Mouse (Mus musculus): Measurements from ENCODE around the gene Nrxn1. TPM values are rescaled to one million over a fixed set of nuclear protein-coding genes. Genes with fewer than 3 reads are reported as not detected.

Nrxn1 gene
- polyA plus RNA-seq, 1 experiment from 2014 or later: 285 TPM

- Histone ChIP-seq H3K27ac (ENCODE audit: low read depth, low read length) (no peak overlapping the region), H3K36me3 (ENCODE audit: control insufficient read depth, insufficient read depth, low read length) (no peaks in the 10 kb centered on the region), H3K4me2 (ENCODE audit: low read depth, low read length) (no peak overlapping the region), H3K9me3 (ENCODE audit: control insufficient read depth, low read length) (no peaks in the 10 kb centered on the region), H3K4me3 (ENCODE audit: low read depth, low read length) (no peak overlapping the region), H3K9ac (replicated peaks; ENCODE audit: low read depth, low read length) (no peak overlapping the region), H3K27me3 (ENCODE audit: control insufficient read depth, insufficient read depth, low read length) (no peaks in the 10 kb centered on the region), H3K4me1 (ENCODE audit: control insufficient read depth, insufficient read depth, low read length) (no peaks in the 10 kb centered on the region)
- no peak for ATAC-seq (ENCODE audit: low read depth)
- 94% methylated on average over 2 of the region's 2 CpGs for WGBS
These were observed 672.1 kb downstream of the Nrxn1 start for GRCm38 (mm10) chr17:90420757-90421156.

- WGBS: 90% methylated on average over 1 of the region's 1 CpGs
- Histone ChIP-seq H3K36me3 (ENCODE audit: control insufficient read depth, insufficient read depth, low read length) (no peaks in the 10 kb centered on the region), H3K27ac (ENCODE audit: low read depth, low read length) (no peak overlapping the region), H3K9ac (replicated peaks; ENCODE audit: low read depth, low read length) (no peak overlapping the region), H3K4me3 (ENCODE audit: low read depth, low read length) (no peak overlapping the region), H3K9me3 (ENCODE audit: control insufficient read depth, low read length) (no peaks in the 10 kb centered on the region), H3K4me2 (ENCODE audit: low read depth, low read length) (no peak overlapping the region), H3K27me3 (ENCODE audit: control insufficient read depth, insufficient read depth, low read length) (no peaks in the 10 kb centered on the region), H3K4me1 (ENCODE audit: control insufficient read depth, insufficient read depth, low read length) (no peaks in the 10 kb centered on the region)
- no peak for ATAC-seq (ENCODE audit: low read depth)
These were observed 673.3 kb downstream of the Nrxn1 start for GRCm38 (mm10) chr17:90419615-90420014.

- Histone ChIP-seq H3K9ac (replicated peaks; ENCODE audit: low read depth, low read length) (no peak overlapping the region), H3K4me3 (ENCODE audit: low read depth, low read length) (no peak overlapping the region), H3K36me3 (ENCODE audit: control insufficient read depth, insufficient read depth, low read length) (no peaks in the 10 kb centered on the region), H3K9me3 (ENCODE audit: control insufficient read depth, low read length) (no peaks in the 10 kb centered on the region), H3K27me3 (ENCODE audit: control insufficient read depth, insufficient read depth, low read length) (no peaks in the 10 kb centered on the region), H3K4me2 (ENCODE audit: low read depth, low read length) (no peak overlapping the region), H3K4me1 (ENCODE audit: control insufficient read depth, insufficient read depth, low read length) (no peaks in the 10 kb centered on the region), H3K27ac (ENCODE audit: low read depth, low read length) (no peak overlapping the region)
- no peak for ATAC-seq (ENCODE audit: low read depth)
These were observed 696.5 kb downstream of the Nrxn1 start for GRCm38 (mm10) chr17:90396357-90396756.

- no peaks in the 10 kb centered on the region for H3K36me3 ChIP-seq (ENCODE audit: control insufficient read depth, insufficient read depth, low read length)
- no peaks in the 10 kb centered on the region for H3K4me1 ChIP-seq (ENCODE audit: control insufficient read depth, insufficient read depth, low read length)
- no peak overlapping the region for H3K9ac ChIP-seq (replicated peaks; ENCODE audit: low read depth, low read length)
- no peak for ATAC-seq (ENCODE audit: low read depth)
- H3K9me3 ChIP-seq (ENCODE audit: control insufficient read depth, low read length): no peaks in the 10 kb centered on the region
- H3K27ac ChIP-seq (ENCODE audit: low read depth, low read length): no peak overlapping the region
- H3K27me3 ChIP-seq (ENCODE audit: control insufficient read depth, insufficient read depth, low read length): no peaks in the 10 kb centered on the region
- WGBS: 89% methylated on average over 6 of the region's 6 CpGs
- H3K4me2 ChIP-seq (ENCODE audit: low read depth, low read length): no peak overlapping the region
- H3K4me3 ChIP-seq (ENCODE audit: low read depth, low read length): no peak overlapping the region
These were observed 698.3 kb downstream of the Nrxn1 start for GRCm38 (mm10) chr17:90394606-90395005.

GRCm38 (mm10) chr17:90392751-90393150 is 700.1 kb downstream of the Nrxn1 start:
- Histone ChIP-seq H3K9ac (replicated peaks; ENCODE audit: low read depth, low read length) (no peak overlapping the region), H3K4me1 (ENCODE audit: control insufficient read depth, insufficient read depth, low read length) (no peaks in the 10 kb centered on the region), H3K27ac (ENCODE audit: low read depth, low read length) (no peak overlapping the region), H3K4me2 (ENCODE audit: low read depth, low read length) (no peak overlapping the region), H3K36me3 (ENCODE audit: control insufficient read depth, insufficient read depth, low read length) (no peaks in the 10 kb centered on the region), H3K27me3 (ENCODE audit: control insufficient read depth, insufficient read depth, low read length) (no peaks in the 10 kb centered on the region), H3K4me3 (ENCODE audit: low read depth, low read length) (no peak overlapping the region), H3K9me3 (ENCODE audit: control insufficient read depth, low read length) (no peaks in the 10 kb centered on the region)
- ATAC-seq (ENCODE audit: low read depth): no peak
- WGBS: 92% methylated on average over 1 of the region's 1 CpGs

- Histone ChIP-seq H3K9me3 (ENCODE audit: control insufficient read depth, low read length) (no peaks in the 10 kb centered on the region), H3K4me2 (ENCODE audit: low read depth, low read length) (no peak overlapping the region), H3K9ac (replicated peaks; ENCODE audit: low read depth, low read length) (no peak overlapping the region), H3K4me1 (ENCODE audit: control insufficient read depth, insufficient read depth, low read length) (no peaks in the 10 kb centered on the region), H3K27me3 (ENCODE audit: control insufficient read depth, insufficient read depth, low read length) (no peaks in the 10 kb centered on the region), H3K36me3 (ENCODE audit: control insufficient read depth, insufficient read depth, low read length) (no peaks in the 10 kb centered on the region), H3K4me3 (ENCODE audit: low read depth, low read length) (no peak overlapping the region), H3K27ac (ENCODE audit: low read depth, low read length) (no peak overlapping the region)
- 35% methylated on average over 7 of the region's 7 CpGs for WGBS
- ATAC-seq (ENCODE audit: low read depth): peak; percentile 61; the same call in 1 of the 2 replicates
These were observed 702.3 kb downstream of the Nrxn1 start for GRCm38 (mm10) chr17:90390316-90391212.

GRCm38 (mm10) chr17:90384856-90385255 is 708.0 kb downstream of the Nrxn1 start:
- 85% methylated on average over 2 of the region's 2 CpGs for WGBS
- no peak overlapping the region for H3K9ac ChIP-seq (replicated peaks; ENCODE audit: low read depth, low read length)

GRCm38 (mm10) chr17:90382496-90383443 is 710.1 kb downstream of the Nrxn1 start:
- Histone ChIP-seq H3K27ac (ENCODE audit: low read depth, low read length) (no peak overlapping the region), H3K4me1 (ENCODE audit: control insufficient read depth, insufficient read depth, low read length) (0 out of 2 replicates have a peak, but pooled peaks cover 2% of the 10 kb centered on the region), H3K9me3 (ENCODE audit: control insufficient read depth, low read length) (no peaks in the 10 kb centered on the region), H3K4me3 (ENCODE audit: low read depth, low read length) (no peak overlapping the region), H3K36me3 (ENCODE audit: control insufficient read depth, insufficient read depth, low read length) (no peaks in the 10 kb centered on the region), H3K9ac (replicated peaks; ENCODE audit: low read depth, low read length) (no peak overlapping the region), H3K27me3 (ENCODE audit: control insufficient read depth, insufficient read depth, low read length) (no peaks in the 10 kb centered on the region), H3K4me2 (ENCODE audit: low read depth, low read length) (no peak overlapping the region)
- WGBS: 63% methylated on average over 5 of the region's 5 CpGs
- no peak for ATAC-seq (ENCODE audit: low read depth)

More at GRCm38 (mm10) chr17:90384856-90385255, 708.0 kb downstream of the Nrxn1 start:
- H3K36me3 ChIP-seq (ENCODE audit: control insufficient read depth, insufficient read depth, low read length): no peaks in the 10 kb centered on the region
- ATAC-seq (ENCODE audit: low read depth): no peak
- H3K27me3 ChIP-seq (ENCODE audit: control insufficient read depth, insufficient read depth, low read length): no peaks in the 10 kb centered on the region
- H3K27ac ChIP-seq (ENCODE audit: low read depth, low read length): no peak overlapping the region
- no peaks in the 10 kb centered on the region for H3K9me3 ChIP-seq (ENCODE audit: control insufficient read depth, low read length)
- no peak overlapping the region for H3K4me3 ChIP-seq (ENCODE audit: low read depth, low read length)
- H3K4me2 ChIP-seq (ENCODE audit: low read depth, low read length): no peak overlapping the region
- 0 out of 2 replicates have a peak, but pooled peaks cover 2% of the 10 kb centered on the region for H3K4me1 ChIP-seq (ENCODE audit: control insufficient read depth, insufficient read depth, low read length)
